Mouse (Mus musculus) WW6 (cell line): ENCODE results near the gene Fibcd1.

Source experiments
- DNase-seq: peaks from one replicate; pipeline ENCODE4 v3.0.0-alpha.2; 2013; ENCODE audit warnings: low read depth, low spot score

The Fibcd1 gene

GRCm38 (mm10) chr2:31858500-31858899 lies 12.7 kb upstream of the Fibcd1 start:
- DNase-seq, result no peak

GRCm38 (mm10) chr2:31857180-31857579 lies 11.4 kb upstream of the Fibcd1 start:
- DNase-seq, result no peak

GRCm38 (mm10) chr2:31855991-31856390 lies 10.2 kb upstream of the Fibcd1 start:
- DNase-seq, result no peak

- DNase-seq, result no peak
Observed at GRCm38 (mm10) chr2:31850141-31850540, 4.3 kb upstream of the Fibcd1 start.

GRCm38 (mm10) chr2:31847908-31848307 lies 2.1 kb upstream of the Fibcd1 start:
- DNase-seq, result no peak

GRCm38 (mm10) chr2:31846692-31847660 lies 1.2 kb upstream of the Fibcd1 start:
- no peak for DNase-seq

- no peak for DNase-seq
Observed at GRCm38 (mm10) chr2:31845512-31845895, 301 bp downstream of the Fibcd1 start.

GRCm38 (mm10) chr2:31844729-31845136 lies 1.1 kb downstream of the Fibcd1 start:
- DNase-seq, result no peak

- no peak for DNase-seq
Observed at GRCm38 (mm10) chr2:31838868-31839267, 6.9 kb downstream of the Fibcd1 start.

- DNase-seq, result no peak
Observed at GRCm38 (mm10) chr2:31836985-31837384, 8.8 kb downstream of the Fibcd1 start.

- no peak for DNase-seq
Observed at GRCm38 (mm10) chr2:31836091-31836490, 9.7 kb downstream of the Fibcd1 start.

- no peak for DNase-seq
Observed at GRCm38 (mm10) chr2:31828311-31828825, 17.4 kb downstream of the Fibcd1 start.

GRCm38 (mm10) chr2:31827877-31828276 lies 17.9 kb downstream of the Fibcd1 start:
- DNase-seq, result no peak

GRCm38 (mm10) chr2:31826094-31827085 lies 19.4 kb downstream of the Fibcd1 start:
- DNase-seq, result no peak

GRCm38 (mm10) chr2:31825469-31825911 lies 20.3 kb downstream of the Fibcd1 start:
- DNase-seq, result no peak

- no peak for DNase-seq
Observed at GRCm38 (mm10) chr2:31823933-31824730, 21.7 kb downstream of the Fibcd1 start.

GRCm38 (mm10) chr2:31822524-31823371 lies 23.1 kb downstream of the Fibcd1 start:
- DNase-seq, result no peak

GRCm38 (mm10) chr2:31815367-31815766 lies 30.4 kb downstream of the Fibcd1 start:
- DNase-seq, result no peak

GRCm38 (mm10) chr2:31814699-31815098 lies 31.1 kb downstream of the Fibcd1 start:
- no peak for DNase-seq

GRCm38 (mm10) chr2:31813641-31814040 lies 32.2 kb downstream of the Fibcd1 start:
- no peak for DNase-seq
